Comparison of ENCODE assay signal across 8 mouse cellular contexts in genomic region chr13:67172991-67173722, GRCm38 (mm10). TPM values are rescaled to one million over a fixed set of nuclear protein-coding genes. Genes with fewer than 3 reads are reported as not detected.
DNase-seq lines count a peak whose midpoint lies in the region; ATAC-seq lines count a peak whose summit lies in the region.
"Not testable (repeated sequence)": the region's sequence is repeated elsewhere in the genome, so short reads cannot be mapped to it uniquely, and the experiment has no call there.

TSS of gene Rsl1 (plus strand) at chr13:67173182.

- H3K4me2 ChIP-seq in hindbrain, embryonic 15.5 days = peak within 1 kb of the TSS; percentile 59

- not testable (repeated sequence) for H3K9me3 ChIP-seq in hindbrain, embryonic 15.5 days

- peak within 1 kb of the TSS; percentile 64 for H3K27ac ChIP-seq in hindbrain, embryonic 15.5 days (replicated peaks)

- under 1% methylated on average over 17 of the region's 17 CpGs for WGBS in hindbrain, embryonic 15.5 days

- ATAC-seq in hindbrain, embryonic 15.5 days (ENCODE audit: low FRiP score, low read depth) = peak; percentile 98

- not testable (repeated sequence) for H3K4me1 ChIP-seq in hindbrain, embryonic 15.5 days (replicated peaks)

- peak within 1 kb of the TSS; percentile 60 for H3K9ac ChIP-seq in hindbrain, embryonic 15.5 days

- DNase-seq in T-cell, adult 2 months (ENCODE audit: low spot score) = peak; percentile 86
- DNase-seq in cerebellum, postnatal 36 days = peak; percentile 56 to 70
- DNase-seq in gastrocnemius, adult 18-20 months (ENCODE audit: low spot score) = peak; percentile 79
- DNase-seq in left cerebral cortex, adult 11 months (ENCODE audit: low spot score) = peak; percentile 63
- peak; percentile 94 for DNase-seq in lung, postnatal 36 days
- peak; percentile 68 for DNase-seq in retina, embryonic 14.5 days (ENCODE audit: low spot score)
- DNase-seq in thymus, postnatal 36 days = peak; percentile 69 to 75

- H3K4me3 ChIP-seq in hindbrain, embryonic 15.5 days = peak within 1 kb of the TSS; percentile 59

- not testable (repeated sequence) for H3K36me3 ChIP-seq in hindbrain, embryonic 15.5 days

- H3K27me3 ChIP-seq in hindbrain, embryonic 15.5 days = not testable (repeated sequence)

RNA-seq across cellular contexts. Expression of gene Rsl1, which starts in this region (rescaled TPM):
- total RNA-seq in gastrocnemius, adult 18-20 months (2021) = 1 to 10 TPM; 1.5 to 1.6 TPM
- 6.3 and 6.8 TPM in 2 replicates for polyA plus RNA-seq in hindbrain, embryonic 15.5 days (2015; fragmentation: Nextera tagmentation; extraction: Ambion mirVana)

Comparison
In these comparisons a context has a peak if more than half of its experiments do, and no peak if none do; other contexts are left out.
1. Peak in every context shown above with its lines: DNase-seq, ATAC-seq, H3K4me3 ChIP-seq and H3K27ac ChIP-seq.